Mouse (Mus musculus): ENCODE data around the gene Otulin. TPM values are rescaled to one million over a fixed set of nuclear protein-coding genes. Genes with fewer than 3 reads are reported as not detected.

Gene Otulin
- polyA plus RNA-seq, 1 experiment from 2014 or later: 20.5 TPM

DNA sequence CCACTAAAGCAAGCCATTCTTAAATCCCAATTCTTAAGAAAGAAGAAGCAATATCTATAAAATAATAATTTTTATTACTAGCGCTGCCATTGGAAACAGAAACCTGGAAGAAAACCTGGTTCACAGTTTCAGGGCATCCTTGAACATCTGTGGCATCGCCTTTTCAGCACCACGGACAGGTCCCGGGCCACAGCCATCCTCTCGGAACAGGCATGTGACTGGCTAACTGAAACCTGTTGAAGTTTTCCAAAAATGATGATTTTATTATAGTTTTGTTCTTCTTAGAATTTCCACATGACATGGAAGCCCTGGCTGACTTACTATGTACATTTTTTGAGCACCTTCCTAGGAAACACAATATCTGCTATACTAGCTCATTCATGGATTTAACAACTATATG, 24.5 kb upstream of the Otulin start:
- H3K4me3 ChIP-seq (replicated peaks): no peak overlapping the region
- no peaks in the 10 kb centered on the region for H3K4me1 ChIP-seq
- H3K4me2 ChIP-seq: no peak overlapping the region
- no peaks in the 10 kb centered on the region; the same call in 1 of the 2 replicates for H3K36me3 ChIP-seq
- WGBS: 22% methylated on average over 5 of the region's 5 CpGs
- no peak overlapping the region for H3K27ac ChIP-seq (replicated peaks)
- no peaks in the 10 kb centered on the region for H3K27me3 ChIP-seq (replicated peaks)
- H3K9me3 ChIP-seq (replicated peaks): no peaks in the 10 kb centered on the region
- no peak for ATAC-seq (ENCODE audit: low FRiP score)
- no peak overlapping the region for H3K9ac ChIP-seq (replicated peaks)

DNA sequence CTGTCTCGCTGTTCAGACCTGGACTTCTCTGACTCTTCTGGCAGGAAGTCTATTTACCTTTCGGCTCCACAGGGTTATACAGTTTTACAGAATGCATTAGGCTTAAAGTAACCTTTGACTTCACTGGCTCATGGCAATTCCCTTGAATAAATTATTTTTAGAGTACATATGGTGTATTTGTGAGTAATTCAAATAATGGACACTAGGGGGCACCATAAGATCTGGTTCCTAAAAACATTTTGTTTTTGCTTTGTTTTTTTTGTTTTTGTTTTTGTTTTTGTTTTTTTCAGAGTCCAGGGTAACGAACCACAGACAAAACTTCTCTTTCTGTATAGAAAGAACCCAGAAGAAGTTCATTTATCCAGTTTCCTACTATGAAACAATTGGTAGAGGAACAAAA, 17.2 kb upstream of the Otulin start:
- H3K9me3 ChIP-seq (replicated peaks): no peaks in the 10 kb centered on the region
- no peak overlapping the region for H3K27ac ChIP-seq (replicated peaks)
- H3K4me3 ChIP-seq (replicated peaks): no peak overlapping the region
- no peaks in the 10 kb centered on the region for H3K4me1 ChIP-seq
- no peak overlapping the region for H3K9ac ChIP-seq (replicated peaks)
- WGBS: 57% methylated on average over 3 of the region's 3 CpGs
- H3K4me2 ChIP-seq: no peak overlapping the region
- H3K36me3 ChIP-seq: no peaks in the 10 kb centered on the region
- H3K27me3 ChIP-seq (replicated peaks): no peaks in the 10 kb centered on the region
- no peak for ATAC-seq (ENCODE audit: low FRiP score)

DNA sequence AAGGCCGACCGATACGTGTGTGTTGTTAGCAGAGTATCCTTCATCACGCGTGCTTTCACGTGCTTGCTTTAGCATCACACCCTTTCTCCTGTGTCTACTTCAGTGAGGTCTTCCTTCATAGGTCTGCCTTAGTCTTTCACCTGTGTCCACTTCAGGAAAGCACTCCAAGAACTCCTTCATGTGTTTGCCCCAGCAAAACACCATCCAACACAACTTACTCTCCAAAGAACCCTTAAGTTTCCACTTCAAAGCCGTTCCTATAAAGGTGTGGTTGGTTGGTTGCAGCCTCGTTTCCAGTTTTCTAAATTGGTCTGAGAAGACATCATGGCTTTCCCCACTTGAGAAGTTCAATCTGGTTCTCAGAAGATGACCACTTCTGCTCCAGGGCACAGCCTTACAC, 16.2 kb upstream of the Otulin start:
- 94% methylated on average over 8 of the region's 8 CpGs for WGBS
- Histone ChIP-seq H3K4me2 (no peak overlapping the region), H3K9ac (replicated peaks) (no peak overlapping the region), H3K36me3 (no peaks in the 10 kb centered on the region), H3K4me1 (no peaks in the 10 kb centered on the region), H3K9me3 (replicated peaks) (no peaks in the 10 kb centered on the region), H3K27me3 (replicated peaks) (no peaks in the 10 kb centered on the region), H3K4me3 (replicated peaks) (no peak overlapping the region), H3K27ac (replicated peaks) (no peak overlapping the region)
- no peak for ATAC-seq (ENCODE audit: low FRiP score)

DNA sequence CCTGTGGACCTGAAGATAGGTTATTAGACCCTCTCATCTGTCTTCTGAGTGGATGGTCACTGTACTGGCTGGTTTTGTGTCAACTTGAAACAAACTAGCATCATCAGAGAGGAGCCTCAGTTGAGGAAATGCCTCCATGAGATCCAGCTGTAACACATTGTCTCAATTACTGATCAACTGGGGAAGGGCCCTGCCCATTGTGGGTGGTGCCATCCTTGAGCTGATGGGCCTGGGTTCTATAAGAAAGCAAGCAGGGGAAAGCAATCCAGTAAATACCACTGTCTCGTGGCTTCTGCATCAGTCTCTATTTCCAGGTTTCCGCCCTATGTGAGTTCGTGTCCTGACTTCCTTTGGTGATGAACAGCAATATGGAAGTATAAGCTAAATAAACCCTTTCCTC, 14.8 kb upstream of the Otulin start:
- no peak for ATAC-seq (ENCODE audit: low FRiP score)
- WGBS: 89% methylated on average over 3 of the region's 3 CpGs
- Histone ChIP-seq H3K27ac (replicated peaks) (no peak overlapping the region), H3K4me1 (no peaks in the 10 kb centered on the region), H3K36me3 (no peaks in the 10 kb centered on the region), H3K9ac (replicated peaks) (no peak overlapping the region), H3K9me3 (replicated peaks) (no peaks in the 10 kb centered on the region), H3K27me3 (replicated peaks) (no peaks in the 10 kb centered on the region), H3K4me3 (replicated peaks) (no peak overlapping the region), H3K4me2 (no peak overlapping the region)

DNA sequence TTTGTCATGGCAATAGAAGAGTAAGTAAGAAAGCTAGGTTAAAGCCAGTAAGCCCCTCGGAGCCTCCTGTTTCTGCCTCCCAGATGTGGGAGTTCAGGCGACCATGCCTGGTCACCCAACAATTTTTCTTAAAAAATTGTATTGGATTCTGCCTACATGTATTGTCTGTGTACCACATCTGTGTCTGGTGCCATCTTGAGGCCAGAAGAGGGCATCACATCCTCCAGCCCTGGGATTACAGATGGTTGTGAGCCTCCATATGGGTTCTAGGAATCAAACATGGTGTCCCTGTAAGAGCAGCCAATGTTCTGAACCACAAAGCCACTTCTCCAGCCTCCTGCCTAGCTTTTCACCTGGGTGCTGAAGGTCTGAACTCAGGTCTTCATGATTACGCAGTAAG, 12.4 kb upstream of the Otulin start:
- no peak for ATAC-seq (ENCODE audit: low FRiP score)
- WGBS: 88% methylated on average over 3 of the region's 3 CpGs
- H3K27ac ChIP-seq (replicated peaks): no peak overlapping the region

DNA sequence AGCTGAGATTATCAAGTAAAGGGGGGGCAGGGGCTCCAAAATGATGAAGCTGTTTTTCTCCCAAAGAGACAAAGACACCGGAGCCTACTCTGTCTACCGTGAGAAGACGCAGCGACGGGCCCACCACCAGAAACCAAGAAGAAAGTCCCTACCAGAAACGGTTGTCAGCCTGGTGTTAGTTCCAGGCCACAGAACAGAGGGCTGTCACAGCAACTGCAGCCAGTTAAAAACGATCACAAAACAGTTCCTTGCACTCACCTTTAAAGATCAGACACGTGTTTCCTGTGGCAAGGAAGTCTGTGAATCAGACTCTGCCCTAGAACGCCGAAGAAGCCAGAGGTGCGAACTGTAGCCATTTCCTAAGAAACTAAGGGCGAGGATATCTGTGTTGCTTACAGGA, 10.7 kb upstream of the Otulin start:
- WGBS: 84% methylated on average over 12 of the region's 12 CpGs
- Histone ChIP-seq H3K9ac (replicated peaks) (no peak overlapping the region), H3K9me3 (replicated peaks) (no peaks in the 10 kb centered on the region), H3K4me3 (replicated peaks) (no peak overlapping the region), H3K27ac (replicated peaks) (no peak overlapping the region), H3K4me1 (no peaks in the 10 kb centered on the region), H3K27me3 (replicated peaks) (no peaks in the 10 kb centered on the region), H3K4me2 (no peak overlapping the region), H3K36me3 (no peaks in the 10 kb centered on the region)
- no peak for ATAC-seq (ENCODE audit: low FRiP score)

More for the DNA sequence above, 12.4 kb upstream of the Otulin start:
- Histone ChIP-seq H3K9me3 (replicated peaks) (no peaks in the 10 kb centered on the region), H3K9ac (replicated peaks) (no peak overlapping the region), H3K4me1 (no peaks in the 10 kb centered on the region), H3K36me3 (no peaks in the 10 kb centered on the region), H3K4me3 (replicated peaks) (no peak overlapping the region), H3K4me2 (no peak overlapping the region), H3K27me3 (replicated peaks) (no peaks in the 10 kb centered on the region)

DNA sequence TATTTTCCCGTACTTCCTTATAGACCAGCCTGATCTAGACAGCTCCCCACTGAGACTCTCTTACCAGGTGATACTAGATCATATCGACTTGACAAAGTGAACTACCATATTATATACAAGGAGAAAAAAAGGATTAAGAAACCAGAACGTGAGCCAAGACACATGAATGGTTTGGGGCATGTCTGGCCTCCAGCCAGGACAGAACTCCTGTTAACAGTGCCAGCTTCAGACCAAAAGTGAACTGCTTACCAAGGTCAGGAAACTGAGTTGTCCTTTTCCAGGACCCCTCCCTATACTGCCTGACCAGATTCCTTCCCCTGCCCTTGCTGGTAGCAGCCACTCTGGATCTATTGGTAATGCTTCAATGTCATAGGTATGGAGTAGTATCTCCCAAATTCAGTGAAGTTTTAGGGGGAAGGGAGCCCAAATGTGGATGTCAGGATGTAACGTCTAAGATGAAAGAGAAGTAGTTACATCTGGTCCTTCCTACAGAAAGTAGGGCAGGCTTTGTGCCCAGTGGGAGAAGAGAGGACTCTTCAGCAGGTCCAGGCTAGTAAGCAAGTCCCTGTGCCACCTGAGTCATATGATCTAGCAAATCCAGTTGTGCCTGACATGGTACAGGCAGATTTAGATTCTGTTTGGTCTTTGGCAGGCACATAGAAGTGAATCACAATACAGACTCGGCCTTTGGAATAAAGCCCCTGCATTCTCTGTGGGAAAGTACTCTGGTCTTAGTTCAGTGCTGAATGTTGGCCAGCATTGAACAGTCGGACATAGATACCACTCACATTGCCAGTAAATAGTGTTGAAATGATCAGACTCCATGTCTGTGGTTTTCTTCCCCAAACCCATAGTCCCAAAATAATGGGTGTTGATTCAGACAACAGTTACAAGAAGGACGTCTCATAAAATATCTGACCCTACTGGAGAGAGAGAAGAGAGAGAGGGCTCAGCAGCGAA, 3.7 kb upstream of the Otulin start:
- whole genome bisulfite sequencing: 81% methylated on average over 8 of the region's 8 CpGs
- ATAC-seq (ENCODE audit: low FRiP score): no peak

DNA sequence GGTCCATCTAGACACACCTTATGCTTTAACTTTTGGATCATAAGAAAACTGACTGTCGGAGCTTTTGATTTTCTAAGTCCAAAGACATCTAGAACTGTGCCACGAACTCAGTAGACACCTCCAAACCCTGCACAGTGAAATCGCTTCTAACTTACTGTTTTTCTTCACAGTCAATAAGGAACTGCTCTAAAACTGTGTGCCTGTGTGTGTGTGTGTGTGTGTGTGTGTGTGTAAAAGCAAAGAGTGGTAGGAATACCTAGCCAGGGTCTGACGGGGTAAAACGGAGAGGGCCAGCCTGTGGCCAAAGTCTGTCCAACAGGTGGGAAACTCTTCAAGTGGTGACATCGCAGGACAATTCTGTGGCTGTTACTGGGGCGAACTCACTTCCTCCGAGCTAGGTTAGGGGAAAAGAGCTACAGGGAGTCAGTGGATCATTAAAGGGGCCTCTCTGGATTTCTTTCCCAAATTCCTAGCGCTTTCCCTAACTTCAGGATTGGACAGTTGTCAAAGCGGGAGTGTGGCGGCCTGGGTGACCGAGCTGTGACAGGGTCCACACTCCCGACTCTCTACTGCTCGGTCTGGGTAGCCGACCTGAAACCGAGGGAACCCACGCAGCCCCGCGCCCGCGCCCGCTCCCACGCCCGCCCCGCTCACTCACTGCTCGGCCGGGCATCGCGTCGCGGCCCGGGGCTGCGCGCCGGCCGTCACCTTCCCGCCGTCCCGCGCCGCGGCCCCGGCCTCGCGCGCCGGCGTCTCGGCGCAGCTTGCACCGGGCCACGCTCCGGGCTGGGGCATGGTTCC, 493 bp downstream of the Otulin start:
- Histone ChIP-seq H3K4me2 (peak overlapping the region; percentile 89), H3K9me3 (replicated peaks) (no peaks in the 10 kb centered on the region), H3K4me1 (peaks cover 29% of the 10 kb centered on the region), H3K4me3 (replicated peaks) (peak overlapping the region; percentile 95), H3K27me3 (replicated peaks) (no peaks in the 10 kb centered on the region), H3K9ac (replicated peaks) (peak overlapping the region; percentile 66), H3K27ac (replicated peaks) (peak overlapping the region; percentile 72), H3K36me3 (no peaks in the 10 kb centered on the region)
- peak; percentile 77; the same call in 1 of the 2 replicates for ATAC-seq (ENCODE audit: low FRiP score)
- 4% methylated on average over 33 of the region's 53 CpGs for WGBS

More for the DNA sequence above, 3.7 kb upstream of the Otulin start:
- Histone ChIP-seq H3K9ac (replicated peaks) (no peak overlapping the region), H3K4me1 (peaks cover 15% of the 10 kb centered on the region), H3K36me3 (no peaks in the 10 kb centered on the region), H3K4me3 (replicated peaks) (no peak overlapping the region), H3K9me3 (replicated peaks) (no peaks in the 10 kb centered on the region), H3K27ac (replicated peaks) (no peak overlapping the region), H3K4me2 (no peak overlapping the region), H3K27me3 (replicated peaks) (no peaks in the 10 kb centered on the region)

DNA sequence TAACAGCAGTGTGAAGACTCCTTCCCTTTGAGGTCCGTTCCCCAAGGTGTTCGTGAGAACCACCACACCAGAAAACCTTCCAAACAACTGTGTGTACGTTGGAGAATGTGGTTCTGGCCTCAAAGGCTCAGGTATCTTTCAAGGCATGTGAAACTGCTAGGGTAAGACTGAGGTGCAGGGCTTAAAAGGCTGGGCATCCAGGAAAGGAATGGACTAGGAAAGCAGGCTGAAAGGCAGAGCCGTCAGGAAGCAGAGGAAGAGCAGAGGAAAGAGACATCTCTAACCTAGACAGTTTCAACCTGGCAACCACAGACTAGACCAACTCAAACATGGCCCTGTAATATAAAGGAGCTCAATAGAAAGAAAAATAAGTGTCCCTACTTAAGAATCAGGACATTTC, 1.4 kb downstream of the Otulin start:
- Histone ChIP-seq H3K36me3 (no peaks in the 10 kb centered on the region), H3K4me1 (peaks cover 29% of the 10 kb centered on the region), H3K27ac (replicated peaks) (no peak overlapping the region), H3K27me3 (replicated peaks) (no peaks in the 10 kb centered on the region), H3K4me2 (peak overlapping the region; percentile 89), H3K9me3 (replicated peaks) (no peaks in the 10 kb centered on the region), H3K4me3 (replicated peaks) (no peak overlapping the region), H3K9ac (replicated peaks) (no peak overlapping the region)
- ATAC-seq (ENCODE audit: low FRiP score): no peak
- 88% methylated on average over 4 of the region's 4 CpGs for WGBS

DNA sequence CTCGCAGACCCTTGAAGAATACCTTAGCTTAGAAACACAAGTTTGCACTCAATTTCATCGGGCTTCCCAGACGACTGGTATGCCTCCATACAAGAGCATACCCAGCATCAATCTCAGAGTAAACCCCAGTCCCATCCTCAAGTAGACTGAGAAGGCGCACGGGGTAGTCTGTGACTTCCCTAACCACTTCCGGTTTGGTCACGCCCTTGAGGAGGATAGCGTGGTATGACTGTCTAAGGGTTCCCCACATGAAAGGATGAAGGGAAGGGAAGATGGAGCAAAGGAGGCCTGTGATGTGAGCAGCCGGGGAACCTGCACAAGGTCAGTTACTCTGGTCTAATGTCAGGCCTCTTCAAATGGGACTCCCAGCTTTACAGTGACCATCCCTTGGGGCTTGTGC, 2.7 kb downstream of the Otulin start:
- ATAC-seq (ENCODE audit: low FRiP score): no peak
- H3K4me1 ChIP-seq: peaks cover 29% of the 10 kb centered on the region
- H3K27me3 ChIP-seq (replicated peaks): no peaks in the 10 kb centered on the region
- H3K36me3 ChIP-seq: peaks cover 3% of the 10 kb centered on the region; the same call in 1 of the 2 replicates
- 94% methylated on average over 9 of the region's 9 CpGs for WGBS
- H3K9ac ChIP-seq (replicated peaks): no peak overlapping the region
- H3K4me2 ChIP-seq: no peak overlapping the region
- H3K4me3 ChIP-seq (replicated peaks): no peak overlapping the region
- no peaks in the 10 kb centered on the region for H3K9me3 ChIP-seq (replicated peaks)
- no peak overlapping the region for H3K27ac ChIP-seq (replicated peaks)

DNA sequence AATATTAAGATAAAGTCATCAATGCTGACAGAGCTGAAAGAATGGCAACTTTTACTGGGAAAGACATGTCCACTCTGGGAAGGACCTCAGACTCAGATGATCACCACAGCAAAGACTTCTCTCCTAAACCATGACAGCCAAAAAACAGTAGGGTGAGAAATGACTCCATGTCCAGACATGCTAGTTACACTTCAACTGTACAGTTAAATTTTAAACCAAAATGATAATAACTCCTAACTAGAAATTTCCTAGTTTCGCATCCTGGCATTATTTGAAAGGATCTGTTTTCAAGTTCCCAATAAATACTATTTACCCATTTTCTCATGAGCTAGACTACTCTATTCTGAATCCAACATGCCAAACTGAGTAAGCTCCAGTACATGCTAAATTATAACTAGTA, 4.2 kb downstream of the Otulin start:
- Histone ChIP-seq H3K9ac (replicated peaks) (no peak overlapping the region), H3K4me2 (no peak overlapping the region), H3K27ac (replicated peaks) (no peak overlapping the region), H3K4me1 (peaks cover 29% of the 10 kb centered on the region), H3K9me3 (replicated peaks) (no peaks in the 10 kb centered on the region), H3K36me3 (peaks cover 10% of the 10 kb centered on the region), H3K27me3 (replicated peaks) (no peaks in the 10 kb centered on the region), H3K4me3 (replicated peaks) (no peak overlapping the region)
- 95% methylated on average over 1 of the region's 1 CpGs for WGBS
- ATAC-seq (ENCODE audit: low FRiP score): no peak

DNA sequence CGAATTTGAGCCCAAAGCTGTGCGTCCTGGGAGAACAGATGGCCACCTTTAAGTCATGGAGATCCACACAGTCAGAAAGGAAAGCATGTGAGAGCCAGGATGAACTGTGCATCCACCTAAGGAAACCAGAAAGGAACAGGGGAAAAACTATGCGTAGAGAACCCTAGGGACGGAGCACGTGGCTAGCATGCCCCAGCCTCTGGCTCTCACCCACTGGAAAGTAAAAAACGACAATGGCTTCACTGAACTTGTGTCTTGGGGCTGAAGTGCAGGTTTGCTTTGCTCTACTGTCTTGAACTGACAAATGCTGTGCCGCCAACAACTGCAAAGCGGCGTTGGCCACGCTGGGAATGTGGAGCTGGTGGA, 4.6 kb downstream of the Otulin start:
- Histone ChIP-seq H3K27me3 (replicated peaks) (no peaks in the 10 kb centered on the region), H3K4me2 (no peak overlapping the region), H3K9ac (replicated peaks) (no peak overlapping the region), H3K9me3 (replicated peaks) (no peaks in the 10 kb centered on the region), H3K27ac (replicated peaks) (no peak overlapping the region), H3K4me3 (replicated peaks) (no peak overlapping the region), H3K36me3 (peaks cover 10% of the 10 kb centered on the region), H3K4me1 (peaks cover 24% of the 10 kb centered on the region)
- WGBS: 92% methylated on average over 10 of the region's 10 CpGs
- no peak for ATAC-seq (ENCODE audit: low FRiP score)
